Mouse (Mus musculus) frontal cortex, postnatal 36 days (tissue): ENCODE data around the gene Tll2.

Experiments
- DNase-seq, 2 experiments: peaks; one replicate each; pipeline ENCODE4 v3.0.0; 2022; ENCODE audit warnings: low spot score in 2 of 2

The Tll2 gene

GRCm38 (mm10) chr19:41206811-41207344 lies at the start of gene Tll2:
Gene Tll2 (minus strand): TSS chr19:41206835.
- DNase-seq: peak; percentile 33 to 44

GRCm38 (mm10) chr19:41254584-41254983 lies 47.9 kb upstream of the Tll2 start:
- no peak for DNase-seq

GRCm38 (mm10) chr19:41248968-41249367 lies 42.3 kb upstream of the Tll2 start:
- DNase-seq: no peak

- no peak for DNase-seq
These were observed 41.6 kb upstream of the Tll2 start for GRCm38 (mm10) chr19:41248271-41248670.

- no peak for DNase-seq
These were observed 39.6 kb upstream of the Tll2 start for GRCm38 (mm10) chr19:41246271-41246670.

GRCm38 (mm10) chr19:41244581-41244980 lies 37.9 kb upstream of the Tll2 start:
- peak; percentile 31 to 53 for DNase-seq

GRCm38 (mm10) chr19:41241997-41242396 lies 35.4 kb upstream of the Tll2 start:
- DNase-seq: no peak

GRCm38 (mm10) chr19:41233698-41234097 lies 27.1 kb upstream of the Tll2 start:
- no peak for DNase-seq

- no peak for DNase-seq
These were observed 1.7 kb upstream of the Tll2 start for GRCm38 (mm10) chr19:41208326-41208725.

- no peak for DNase-seq
These were observed 409 bp downstream of the Tll2 start for GRCm38 (mm10) chr19:41206041-41206810.

- DNase-seq: peak in 1 of 2 experiments; percentile 59
These were observed 2.2 kb downstream of the Tll2 start for GRCm38 (mm10) chr19:41204159-41205081.

- DNase-seq: peak; percentile 55 to 69
These were observed 9.0 kb downstream of the Tll2 start for GRCm38 (mm10) chr19:41197606-41198005.

GRCm38 (mm10) chr19:41193379-41193778 lies 13.3 kb downstream of the Tll2 start:
- no peak for DNase-seq

GRCm38 (mm10) chr19:41192953-41193352 lies 13.7 kb downstream of the Tll2 start:
- DNase-seq: no peak

- no peak for DNase-seq
These were observed 14.9 kb downstream of the Tll2 start for GRCm38 (mm10) chr19:41191724-41192123.

GRCm38 (mm10) chr19:41190876-41191434 lies 15.7 kb downstream of the Tll2 start:
- no peak for DNase-seq

- no peak for DNase-seq
These were observed 29.3 kb downstream of the Tll2 start for GRCm38 (mm10) chr19:41177331-41177730.

- DNase-seq: no peak
These were observed 29.8 kb downstream of the Tll2 start for GRCm38 (mm10) chr19:41176881-41177280.

GRCm38 (mm10) chr19:41165914-41166235 lies 40.8 kb downstream of the Tll2 start:
- DNase-seq: no peak

GRCm38 (mm10) chr19:41165144-41165913 lies 41.3 kb downstream of the Tll2 start:
- DNase-seq: no peak

GRCm38 (mm10) chr19:41164447-41165095 lies 42.1 kb downstream of the Tll2 start:
- no peak for DNase-seq
